Mouse (Mus musculus): ENCODE measurements around the gene Pfas.
"Not testable (repeated sequence)": the region's sequence is repeated elsewhere in the genome, so short reads cannot be mapped to it uniquely, and the experiment has no call there.

The Pfas gene

DNA sequence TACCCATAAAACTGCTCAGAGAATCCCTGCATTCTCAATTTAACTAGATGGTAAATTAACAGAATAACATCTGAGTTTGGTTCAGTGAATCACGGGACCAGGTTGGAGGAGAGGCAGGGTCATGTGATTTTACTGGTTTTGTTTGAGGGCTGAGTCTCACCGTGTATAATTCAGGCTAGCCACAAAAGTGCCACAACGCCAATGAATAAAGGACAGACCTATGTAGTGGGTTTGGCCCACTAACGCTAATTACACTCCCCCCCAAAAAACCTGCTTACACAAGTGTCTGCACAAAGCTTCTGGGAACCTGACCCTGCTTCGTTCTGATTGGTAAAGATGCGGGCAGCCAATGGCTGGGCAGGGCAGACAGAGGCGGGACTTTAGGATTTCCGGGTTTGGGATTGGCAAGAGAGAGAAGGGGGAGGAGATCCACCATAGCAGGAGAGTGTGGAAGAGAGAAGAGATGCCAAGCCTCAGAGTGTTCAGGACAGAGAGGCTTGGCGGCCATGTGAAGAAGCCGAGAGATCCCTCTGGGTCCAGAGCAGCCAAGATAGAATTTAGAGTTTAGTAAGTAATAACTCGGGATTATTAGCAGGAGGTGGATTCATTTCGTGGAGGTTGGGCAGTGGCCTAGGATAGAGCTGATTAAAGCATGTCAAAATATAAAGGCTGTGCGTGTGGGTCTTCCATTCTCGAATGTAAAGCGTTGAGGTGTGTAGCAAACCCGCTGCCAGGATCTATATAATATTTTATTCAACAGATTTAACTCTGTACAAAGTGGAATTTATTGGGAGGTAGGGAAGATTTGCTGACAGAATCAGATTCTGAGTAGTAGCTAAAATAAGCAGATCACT lies 68.6 kb downstream of the Pfas start:
- peak; percentile 86 for DNase-seq (ENCODE audit: low spot score)

DNA sequence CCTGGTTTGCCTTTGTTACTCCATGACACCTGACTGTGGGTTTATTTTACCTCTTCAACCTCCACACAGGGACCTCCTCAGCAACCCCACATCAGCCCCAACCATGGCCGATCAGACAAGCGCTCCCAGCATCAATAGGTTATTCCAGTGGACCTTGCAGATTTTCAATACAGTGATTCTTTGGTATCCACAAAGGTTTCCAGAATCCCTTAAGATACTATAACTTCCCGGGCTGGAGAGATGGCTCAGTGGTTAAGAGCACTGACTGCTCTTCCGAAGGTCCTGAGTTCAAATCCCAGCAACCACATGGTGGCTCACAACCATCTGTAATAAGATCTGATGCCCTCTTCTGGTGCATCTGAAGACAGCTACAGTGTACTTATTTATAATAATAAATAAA lies 71.3 kb downstream of the Pfas start:
- not testable (repeated sequence) for DNase-seq (ENCODE audit: low spot score)
